Mouse (Mus musculus) ovary, postnatal 36 days (tissue): ENCODE measurements around the gene F12.

Experiments
- DNase-seq: peaks from one replicate; pipeline ENCODE4 v3.0.0; 2022; ENCODE audit warnings: low spot score, mixed read lengths

F12 gene

DNA sequence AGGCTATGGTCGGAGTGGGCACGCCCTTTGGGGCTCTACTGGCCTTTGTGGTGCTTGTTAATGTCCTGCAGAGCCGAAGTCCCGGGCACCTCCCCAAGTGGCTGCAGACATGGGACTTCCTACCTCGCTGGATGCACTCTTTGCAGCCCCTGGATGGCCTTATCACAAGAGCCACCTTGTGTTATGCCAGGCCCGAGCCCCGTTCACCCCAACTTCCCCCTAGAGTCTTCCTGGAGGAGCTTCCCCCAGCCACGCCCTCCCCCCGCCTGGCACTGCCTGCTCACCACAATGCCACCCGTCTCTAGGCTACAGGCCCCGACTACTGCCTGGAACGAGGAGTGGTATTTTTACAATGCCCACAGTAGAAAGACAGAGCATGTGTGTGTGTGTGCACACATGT is 13.3 kb downstream of the F12 start:
- DNase-seq: no peak

DNA sequence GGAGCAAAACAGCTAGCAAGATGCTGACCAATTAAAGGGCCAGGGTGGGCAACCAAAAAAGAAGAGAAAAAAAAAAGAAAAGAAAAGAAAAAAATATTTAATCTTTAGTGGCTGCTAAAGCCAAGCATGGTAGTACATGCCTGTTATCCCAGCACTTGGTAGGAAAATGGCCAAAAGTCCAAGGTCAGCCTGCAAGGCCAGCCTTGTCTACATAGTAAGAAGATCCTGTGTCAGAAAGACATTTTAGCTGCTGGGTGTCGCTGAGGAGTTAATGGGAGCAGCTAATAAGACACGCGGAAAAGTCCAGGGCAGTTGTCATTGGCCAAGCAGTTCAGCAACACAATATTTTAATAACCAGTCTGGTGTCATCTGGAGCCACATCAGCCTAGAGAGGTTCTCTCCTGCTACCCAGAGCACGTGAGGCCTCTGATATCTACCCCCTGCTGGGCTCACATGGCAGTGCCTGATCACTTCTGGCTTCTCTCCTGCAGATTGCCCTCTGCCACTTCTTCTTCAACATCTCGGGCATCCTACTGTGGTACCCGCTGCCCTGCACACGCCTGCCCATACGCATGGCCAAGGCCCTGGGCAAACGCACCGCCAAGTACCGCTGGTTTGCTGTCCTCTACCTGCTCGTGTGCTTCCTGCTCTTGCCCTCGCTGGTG is 13.8 kb downstream of the F12 start:
- DNase-seq: no peak

DNA sequence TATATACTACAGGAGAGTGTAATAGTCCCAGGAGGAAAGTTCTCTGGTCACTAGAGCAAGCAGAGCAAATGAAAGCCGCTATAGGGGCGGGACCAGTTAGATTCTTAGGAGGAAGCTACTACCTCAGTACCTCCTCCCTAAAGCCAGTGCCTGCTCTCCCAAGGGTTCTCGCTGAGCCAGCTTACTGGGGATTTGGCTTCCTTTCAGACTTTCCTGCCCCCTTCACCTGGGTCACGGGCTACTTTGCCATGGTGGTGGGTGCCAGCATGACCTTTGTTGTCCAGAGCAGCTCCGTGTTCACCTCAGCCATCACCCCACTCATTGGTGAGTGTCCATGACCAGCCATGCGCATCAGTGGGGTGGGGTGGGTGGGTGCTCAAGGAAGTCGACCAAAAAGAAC is 14.8 kb downstream of the F12 start:
- DNase-seq: no peak

DNA sequence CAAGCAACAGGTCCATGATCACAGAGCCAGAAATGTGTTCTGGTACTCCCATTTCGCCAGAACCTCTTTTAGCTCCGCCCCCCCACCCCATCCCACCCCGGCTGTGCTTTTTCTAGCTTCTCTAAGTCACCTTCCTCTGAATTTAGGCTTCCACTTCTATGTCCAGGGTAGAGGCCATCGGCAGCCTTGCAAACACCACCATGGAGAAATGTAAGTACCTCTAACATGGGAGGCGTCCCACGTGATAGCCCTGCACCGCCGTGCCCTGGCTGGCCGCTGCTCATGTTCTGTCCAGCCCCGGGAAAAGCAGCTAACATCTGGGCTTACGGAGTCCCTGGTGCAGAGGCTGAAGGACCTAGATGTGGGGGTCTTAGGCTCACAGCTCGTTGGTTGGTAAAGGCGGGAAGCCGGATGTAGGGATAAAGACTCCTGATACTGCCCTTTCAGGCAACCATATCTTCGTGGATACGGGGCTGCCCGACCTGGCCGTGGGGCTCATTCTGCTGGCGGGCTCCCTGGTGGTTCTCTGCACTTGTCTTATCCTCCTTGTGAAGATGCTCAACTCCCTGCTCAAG is 18.0 kb downstream of the F12 start:
- no peak for DNase-seq

DNA sequence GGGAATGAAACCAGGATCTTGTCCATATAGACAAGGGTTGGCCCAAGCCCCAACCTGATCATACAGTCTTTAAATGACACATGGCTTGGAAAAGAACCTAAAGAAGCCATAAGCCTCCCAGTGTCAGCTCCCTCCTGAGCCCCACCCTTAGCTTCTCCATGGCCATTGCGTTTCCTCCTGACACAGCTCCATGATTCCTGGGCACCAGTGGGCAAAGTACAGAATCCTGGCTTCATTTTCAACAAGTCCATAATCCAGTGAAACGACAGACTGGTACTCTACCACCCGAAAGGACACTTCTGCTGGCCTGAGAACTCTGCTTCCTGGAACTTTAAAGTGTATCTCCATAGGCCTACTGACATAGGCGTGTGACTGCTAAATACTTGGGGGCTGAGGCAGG is 19.3 kb downstream of the F12 start:
- DNase-seq: no peak

DNA sequence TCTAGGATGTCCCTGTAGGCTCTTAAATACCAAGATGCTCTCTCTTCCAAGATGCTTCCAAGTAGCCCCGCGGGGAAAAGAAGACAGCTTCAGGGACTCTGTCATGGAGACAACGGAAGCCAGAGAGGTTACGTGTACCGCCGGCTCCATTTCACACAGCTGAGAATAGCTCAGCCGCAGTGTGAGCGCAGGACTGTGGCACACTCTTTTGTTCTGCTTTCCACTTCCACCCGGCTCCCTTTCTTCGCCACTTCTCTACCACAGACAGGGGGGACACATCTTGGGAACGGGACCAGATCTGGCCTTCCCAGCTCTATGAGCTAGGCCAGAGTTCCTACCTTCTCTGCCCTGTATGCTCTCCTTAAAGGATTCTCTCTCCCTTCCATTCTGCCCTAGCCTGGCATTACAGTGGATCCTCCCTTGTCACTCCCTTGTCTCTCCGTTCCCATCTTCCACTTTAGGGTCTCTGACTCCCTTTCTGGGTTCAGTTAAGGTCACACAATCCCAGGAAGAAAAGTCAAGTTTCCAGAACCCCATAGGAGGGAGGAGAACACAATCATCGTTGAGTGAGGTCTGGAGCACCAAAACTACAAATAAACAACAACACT is 20.7 kb downstream of the F12 start:
- DNase-seq: no peak

DNA sequence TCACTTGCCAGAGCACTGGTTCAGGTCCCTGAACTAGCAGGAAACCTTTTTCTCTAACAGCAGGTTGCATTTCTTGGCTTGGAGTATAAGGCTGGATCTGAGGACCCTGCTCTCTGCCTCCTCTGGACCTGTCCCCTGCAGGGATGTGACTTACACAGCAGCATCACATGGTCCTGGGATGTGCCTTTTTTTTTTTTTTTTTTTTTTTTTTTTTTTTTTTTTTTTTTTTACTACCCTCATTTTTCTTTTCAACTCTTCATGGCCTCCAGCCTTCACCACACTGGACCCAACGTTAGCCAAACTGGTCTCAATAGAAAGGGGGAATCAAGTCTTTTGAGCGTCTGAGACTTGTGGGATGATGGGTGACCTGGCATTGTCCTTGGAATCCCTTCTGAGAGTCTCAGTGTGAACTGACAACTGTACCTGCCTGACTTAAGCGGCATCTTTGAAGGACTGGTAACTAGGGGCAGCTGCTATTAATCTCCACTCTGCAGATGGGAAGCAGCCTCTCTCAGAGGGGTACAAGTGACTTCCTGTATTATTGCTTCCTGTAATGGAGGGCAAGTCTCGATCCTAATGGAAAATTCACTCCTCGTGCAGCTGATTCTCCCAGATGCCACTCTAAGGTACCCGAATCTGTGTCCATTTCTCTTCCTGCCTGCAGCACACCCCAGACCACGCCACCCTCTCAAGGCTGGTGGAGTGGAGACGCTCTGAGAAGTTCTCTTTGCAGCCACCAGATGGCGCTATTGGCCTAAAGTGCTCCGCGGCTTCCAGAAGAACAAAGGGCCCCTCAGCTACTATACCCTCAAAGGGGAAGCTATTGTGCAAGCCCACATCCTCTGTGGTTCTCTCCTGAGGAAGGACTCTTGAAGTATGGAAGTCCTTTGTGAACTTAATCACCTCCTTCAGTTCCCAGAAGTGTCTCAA is 21.5 kb downstream of the F12 start:
- peak; percentile 65 for DNase-seq

DNA sequence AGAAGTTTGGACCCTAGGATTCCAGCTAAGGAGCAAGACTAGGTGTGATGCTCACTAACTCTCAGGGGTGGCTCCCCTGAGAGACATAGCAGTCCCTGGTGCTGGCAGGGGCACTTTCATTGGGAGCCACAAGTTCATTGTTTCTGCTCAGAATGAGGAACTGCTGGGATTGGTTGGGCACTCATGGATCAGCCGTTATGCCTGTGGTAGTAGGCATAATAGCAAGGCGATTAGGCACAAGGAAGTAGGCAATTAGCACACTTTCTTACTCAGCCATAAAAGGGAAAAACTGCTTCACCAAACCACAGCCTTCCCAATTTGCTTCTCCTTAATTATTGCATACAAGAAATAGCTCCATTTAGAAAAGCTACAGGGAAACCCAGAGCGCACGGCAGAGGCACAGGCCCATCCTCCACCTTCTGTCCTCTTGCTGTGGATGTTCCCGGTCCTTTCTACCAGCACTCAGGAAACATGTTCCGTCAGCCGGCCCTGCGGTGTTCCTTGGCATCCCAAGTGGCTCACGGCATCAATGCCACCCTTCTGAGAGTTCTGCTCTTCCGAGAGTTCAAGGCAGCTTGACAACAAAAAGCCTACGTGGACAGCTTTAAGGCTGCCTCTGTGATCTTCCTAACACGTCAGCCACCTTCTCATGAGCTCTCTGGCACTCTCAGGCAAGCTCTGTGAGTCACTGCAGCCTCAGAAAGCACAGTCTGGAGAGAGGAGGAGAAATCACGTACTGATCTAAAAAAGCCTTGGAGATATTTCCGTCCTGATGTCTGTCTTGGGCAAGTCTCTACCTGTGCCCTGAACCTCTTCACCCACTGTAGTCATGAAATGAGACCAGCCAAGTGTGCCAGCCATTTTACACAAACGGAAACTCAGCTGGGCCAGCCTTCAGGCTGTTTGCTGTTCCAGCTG is 22.4 kb downstream of the F12 start:
- DNase-seq: no peak

DNA sequence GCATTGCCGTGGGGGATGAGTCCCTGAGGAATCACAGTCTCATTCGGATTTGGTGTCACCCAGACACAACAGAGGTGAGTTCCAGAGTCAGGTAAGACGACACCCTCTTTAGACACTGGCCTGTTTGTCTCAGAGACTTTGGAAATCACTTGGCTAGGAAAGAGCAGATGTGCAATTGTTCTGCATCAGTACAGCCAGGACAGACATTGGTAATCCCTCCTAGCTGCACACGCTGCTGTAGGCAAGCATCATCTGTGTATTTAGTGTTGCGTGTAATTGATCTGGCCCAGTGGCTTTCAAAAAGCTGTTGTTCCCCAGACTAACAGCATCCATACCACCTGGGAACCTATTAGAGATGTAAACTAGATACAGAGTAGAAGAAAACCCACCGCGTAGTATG is 23.3 kb downstream of the F12 start:
- no peak for DNase-seq

DNA sequence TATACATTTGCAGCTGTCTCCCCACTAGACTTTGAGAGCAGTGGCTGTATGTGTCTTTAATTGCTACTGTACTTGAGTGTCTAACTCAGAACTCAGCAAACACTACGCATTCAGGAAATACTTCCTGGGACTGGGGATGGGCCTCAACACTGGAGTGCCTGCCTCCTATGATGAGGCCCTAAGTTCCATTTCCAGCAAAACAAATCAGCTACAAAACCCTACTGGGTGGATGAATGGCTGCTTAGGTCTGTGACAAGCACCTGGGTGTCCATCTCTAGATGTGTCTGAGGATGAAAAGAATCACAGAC is 26.6 kb downstream of the F12 start:
- no peak for DNase-seq

DNA sequence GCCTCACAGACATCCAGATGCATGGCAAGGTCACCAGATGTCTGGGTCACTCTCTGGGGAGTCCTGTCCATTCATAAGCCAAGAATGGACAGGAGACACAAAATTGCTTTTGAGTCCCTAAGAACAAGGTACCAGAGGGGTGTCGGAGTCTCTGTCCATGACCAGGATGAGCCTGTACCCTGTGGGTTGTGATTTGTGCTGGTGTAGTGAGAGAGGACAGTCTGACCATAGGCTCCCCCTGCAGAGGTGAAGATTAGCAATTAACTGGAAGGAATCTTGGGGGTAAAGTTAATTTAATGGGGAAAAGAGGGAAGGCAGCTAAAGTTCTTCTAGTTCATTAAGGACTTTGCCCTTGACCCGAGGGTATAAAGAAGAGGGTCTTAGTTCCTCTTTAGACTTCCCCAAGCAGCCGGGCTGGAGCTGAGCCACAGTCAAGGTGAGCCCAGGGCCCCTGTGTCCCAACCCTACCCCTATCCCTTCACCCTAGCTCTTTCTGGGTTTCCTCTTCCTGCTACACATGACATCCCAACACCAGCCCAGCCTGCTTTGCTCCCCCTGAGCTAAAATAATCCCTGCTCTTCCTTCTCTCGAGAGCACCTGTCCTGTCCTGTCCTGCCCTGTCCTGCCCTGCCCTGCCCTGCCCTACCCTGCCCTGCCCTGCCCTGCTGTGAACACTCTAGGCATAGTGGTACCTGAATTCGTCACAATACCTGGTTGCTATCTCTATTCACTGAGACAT is 27.1 kb downstream of the F12 start:
- no peak for DNase-seq

DNA sequence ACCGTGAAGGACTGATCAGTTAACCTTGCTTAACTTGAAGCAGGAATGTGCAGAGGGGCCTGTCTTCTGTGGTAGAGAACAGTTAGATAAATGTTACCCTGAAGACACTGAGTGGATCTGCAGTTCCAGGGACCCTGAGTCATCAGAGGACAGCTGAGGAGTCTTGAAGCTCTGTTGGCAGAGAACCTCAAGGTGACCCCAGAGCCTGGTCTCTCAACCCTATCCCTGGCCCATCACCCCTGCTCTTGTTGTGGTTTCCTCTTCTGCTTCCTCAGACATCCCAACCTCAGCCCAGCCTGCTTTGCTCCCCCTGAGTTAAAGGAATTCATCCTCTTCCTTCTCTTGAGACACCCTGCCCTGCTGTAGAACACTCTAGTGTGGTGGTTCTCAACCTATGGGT is 28.5 kb downstream of the F12 start, which contains the start of gene Slc34a1:
Gene Slc34a1, plus strand, starts transcription at position 100 of the 400 bp plus-strand sequence.
- no peak for DNase-seq

DNA sequence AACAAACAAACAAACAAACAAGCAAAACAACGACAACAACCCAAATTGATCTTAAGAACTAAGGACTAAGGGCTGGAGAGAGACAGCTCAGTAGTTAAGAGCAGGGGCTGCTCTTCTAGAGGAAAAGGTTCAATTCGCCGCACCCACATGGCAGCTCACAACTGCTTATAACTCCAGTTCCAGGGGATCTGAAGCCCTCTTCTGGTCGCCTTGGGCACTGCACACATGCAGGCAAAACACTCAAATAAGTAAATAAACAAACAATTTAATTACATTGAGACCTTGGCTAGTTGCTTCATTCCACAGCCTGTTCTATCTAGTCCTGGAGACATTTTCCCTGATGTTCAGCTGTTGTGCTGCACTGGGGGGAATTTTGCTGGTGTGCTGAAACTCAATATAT is 33.7 kb downstream of the F12 start:
- no peak for DNase-seq

DNA sequence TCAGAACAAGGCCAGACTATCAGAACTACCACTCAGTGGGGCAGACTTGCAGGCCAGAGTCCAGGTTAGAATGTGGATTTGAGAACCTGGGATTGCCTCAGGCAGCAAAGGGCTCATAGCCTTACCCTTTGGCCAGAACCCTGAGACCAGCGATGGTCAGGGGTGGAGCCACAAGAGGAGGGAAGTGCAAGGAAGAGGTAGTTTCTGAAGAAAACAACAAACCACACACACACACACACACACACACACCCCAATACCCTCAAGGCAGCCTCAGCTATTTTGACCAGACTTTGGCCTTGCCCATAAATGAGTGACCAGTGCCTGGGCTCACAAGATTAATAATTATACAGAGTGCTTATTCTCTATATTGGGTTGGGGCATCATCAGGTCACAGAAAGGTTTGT is 35.0 kb downstream of the F12 start:
- no peak for DNase-seq

DNA sequence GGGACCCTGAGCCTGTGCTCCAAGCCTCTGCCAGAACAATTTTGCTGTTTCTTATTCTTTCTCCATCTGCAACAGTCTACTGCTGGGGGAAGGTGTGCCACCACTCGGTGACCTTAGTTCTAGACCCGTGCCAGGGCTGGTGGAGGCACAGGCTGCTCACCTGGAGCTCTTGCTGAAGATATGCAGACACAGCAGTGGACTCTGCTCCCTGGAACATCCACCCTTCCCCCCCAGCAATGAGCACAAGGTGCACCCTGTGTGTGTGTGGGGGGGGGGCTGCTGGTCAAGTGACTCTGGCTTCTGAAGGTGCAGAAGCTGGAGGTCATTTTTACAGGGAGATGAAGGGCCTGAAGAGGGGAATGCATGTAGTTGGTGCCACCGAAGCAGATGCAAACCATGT is 35.9 kb downstream of the F12 start:
- no peak for DNase-seq

DNA sequence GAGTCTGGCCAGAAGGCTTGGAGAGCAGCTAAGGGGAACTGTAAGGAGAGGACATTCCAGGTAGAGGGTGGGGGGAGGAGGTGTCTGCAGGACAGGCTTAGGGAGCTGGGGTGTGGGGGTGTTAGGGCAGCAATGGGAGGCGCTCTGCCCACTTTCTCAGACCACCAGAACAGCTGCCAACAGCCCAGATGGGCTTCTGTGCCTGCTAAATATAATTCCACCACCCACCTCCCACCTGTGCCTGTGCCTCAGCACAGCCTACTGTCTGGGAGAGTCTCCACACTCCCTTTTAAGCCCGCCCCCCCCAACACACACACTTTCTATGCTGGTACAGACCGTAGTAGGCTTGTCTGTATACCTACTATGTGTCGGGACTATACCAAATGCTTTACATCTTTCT is 44.8 kb downstream of the F12 start:
- DNase-seq: no peak

DNA sequence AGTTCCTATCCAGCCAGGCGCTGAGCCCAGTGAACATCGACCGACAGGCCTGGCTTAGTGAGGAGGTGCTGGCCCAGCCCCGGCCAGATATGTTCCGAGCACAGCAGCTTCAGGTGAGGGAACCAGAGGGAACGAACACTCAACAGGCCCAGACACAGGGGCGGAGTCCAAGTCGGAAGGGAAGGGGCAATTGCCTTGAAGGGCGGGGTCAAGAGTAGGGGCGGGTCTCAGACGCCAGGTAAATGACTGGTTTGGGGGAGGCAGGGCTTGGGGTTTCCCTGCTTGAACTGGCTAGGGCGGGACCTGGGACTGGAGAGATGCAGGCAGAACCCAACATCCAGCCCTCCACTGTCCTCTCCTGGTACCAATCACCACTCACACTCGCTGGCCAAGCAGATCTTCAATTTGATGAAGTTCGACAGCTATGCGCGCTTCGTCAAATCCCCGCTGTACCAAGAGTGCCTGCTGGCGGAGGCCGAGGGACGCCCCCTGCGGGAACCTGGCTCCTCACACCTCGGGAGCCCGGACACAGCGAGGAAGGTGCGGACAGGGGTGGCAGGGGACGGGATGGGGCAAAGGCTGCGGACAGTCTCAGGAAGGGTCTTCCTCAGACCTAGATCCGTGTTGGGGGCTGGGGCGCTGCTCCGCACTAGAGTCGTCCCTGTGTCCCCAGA is 47.5 kb downstream of the F12 start:
- no peak for DNase-seq

DNA sequence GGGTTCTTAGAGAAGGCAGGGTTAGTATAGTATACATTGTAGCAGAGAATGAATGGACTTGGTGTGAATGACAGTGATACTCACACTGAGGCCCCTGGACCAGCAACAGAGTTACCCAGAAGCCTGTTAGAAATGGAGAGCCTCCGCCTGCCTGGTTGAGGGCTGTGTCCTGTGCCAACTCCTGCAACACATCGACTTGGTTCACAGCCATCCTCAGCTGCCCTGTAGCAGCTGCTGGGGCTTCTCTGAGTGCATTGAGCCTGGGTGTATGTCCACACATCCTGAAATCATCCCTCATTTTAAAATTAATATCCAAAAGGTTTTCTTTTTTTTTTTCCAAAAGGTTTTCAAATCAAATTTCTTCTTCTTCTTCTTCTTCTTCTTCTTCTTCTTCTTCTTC is 50.7 kb downstream of the F12 start:
- no peak for DNase-seq

DNA sequence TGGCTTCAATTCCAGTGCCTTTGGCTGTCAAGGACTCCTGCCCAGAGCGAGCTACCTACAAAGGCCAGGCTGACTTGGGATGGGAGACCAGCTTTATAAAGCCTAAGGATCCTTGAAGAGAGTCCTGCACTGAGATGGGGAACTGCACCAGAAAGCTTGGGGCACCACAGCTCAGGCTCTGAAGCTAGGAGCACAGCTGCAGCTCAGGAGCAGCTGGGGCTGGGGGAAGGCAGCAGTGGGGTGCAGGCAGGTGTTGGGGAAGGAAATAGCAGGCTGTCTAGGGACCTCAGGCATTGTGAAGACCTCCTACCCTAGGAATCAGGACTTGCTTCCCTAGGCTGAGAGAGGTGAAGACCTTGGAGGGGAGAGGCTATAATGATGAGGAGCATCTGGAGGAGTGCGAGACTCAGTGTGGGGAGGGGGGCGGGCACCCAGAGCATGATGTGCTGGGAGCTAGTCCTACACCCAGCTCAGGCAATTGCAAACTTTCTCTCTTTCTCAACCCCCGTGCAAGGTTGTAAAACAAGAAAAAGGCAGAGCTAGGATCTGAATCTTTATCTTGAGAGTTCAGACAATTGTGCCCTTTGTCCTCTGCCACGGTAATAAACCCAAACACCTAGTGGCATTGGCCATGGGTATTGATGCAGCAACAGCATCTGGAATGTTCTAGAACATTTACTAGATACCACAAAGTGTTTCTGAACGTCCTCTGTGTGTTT is 52.2 kb downstream of the F12 start:
- DNase-seq: no peak

DNA sequence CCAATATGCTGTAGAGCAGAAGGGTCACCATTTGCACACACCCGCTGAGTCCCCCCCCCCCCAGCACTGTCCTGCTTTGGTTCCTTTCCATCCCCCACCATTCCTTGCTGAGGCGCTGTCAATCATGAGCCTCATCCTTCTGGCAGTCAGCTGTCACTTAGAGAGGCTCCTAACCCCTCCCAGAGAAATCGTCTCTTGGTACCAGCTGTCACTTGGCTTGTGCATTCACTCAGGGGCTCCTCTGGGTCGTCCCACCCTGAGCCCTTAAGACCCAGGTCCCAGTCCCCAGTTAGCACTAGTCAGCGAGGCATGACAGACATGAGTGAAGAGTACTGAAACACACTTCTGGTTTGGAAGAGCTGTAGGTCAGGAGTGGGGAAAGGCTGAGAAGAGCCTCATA is 54.9 kb downstream of the F12 start:
- no peak for DNase-seq
